Mouse (Mus musculus) gastrocnemius, adult 18-20 months (tissue): ENCODE results near the gene Zfp207. TPM values are rescaled to one million over a fixed set of nuclear protein-coding genes. Genes with fewer than 3 reads are reported as not detected.
"Not testable (repeated sequence)": the region's sequence is repeated elsewhere in the genome, so short reads cannot be mapped to it uniquely, and the experiment has no call there.

ENCODE experiments used
- DNase-seq: peaks from one replicate; pipeline ENCODE4 v3.0.0; 2021; ENCODE audit warnings: low spot score
- total RNA-seq, 2 experiments: library from RNA; stranded (reverse); gene quantifications; 2 replicates each; pipeline ENCODE4 v1.2.3; 2021

The Zfp207 gene
- total RNA-seq, 2 experiments from 2014 or later = 55.4 to 55.5 TPM

GRCm38 (mm10) chr11:80407878-80408277 lies 24.8 kb downstream of the Zfp207 start:
- DNase-seq = not testable (repeated sequence)

DNA sequence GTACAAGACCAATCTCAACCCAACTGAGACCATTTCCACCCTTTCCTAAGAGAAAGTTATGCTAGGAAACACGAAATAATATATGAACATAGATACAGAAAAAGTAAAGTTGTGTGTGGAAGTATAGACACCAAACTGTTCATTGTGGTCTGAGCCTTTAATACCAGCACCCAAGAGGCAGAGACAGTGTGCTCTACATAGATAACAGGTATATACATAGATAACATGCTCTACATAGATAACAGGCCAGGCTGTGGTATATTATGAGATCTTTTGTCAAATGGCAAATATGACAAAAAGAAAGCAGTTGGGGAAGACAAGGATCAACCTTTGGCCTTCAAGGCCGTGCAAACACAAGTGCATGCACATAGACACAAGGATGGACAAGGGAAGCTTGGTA lies 27.3 kb downstream of the Zfp207 start:
- no peak for DNase-seq

DNA sequence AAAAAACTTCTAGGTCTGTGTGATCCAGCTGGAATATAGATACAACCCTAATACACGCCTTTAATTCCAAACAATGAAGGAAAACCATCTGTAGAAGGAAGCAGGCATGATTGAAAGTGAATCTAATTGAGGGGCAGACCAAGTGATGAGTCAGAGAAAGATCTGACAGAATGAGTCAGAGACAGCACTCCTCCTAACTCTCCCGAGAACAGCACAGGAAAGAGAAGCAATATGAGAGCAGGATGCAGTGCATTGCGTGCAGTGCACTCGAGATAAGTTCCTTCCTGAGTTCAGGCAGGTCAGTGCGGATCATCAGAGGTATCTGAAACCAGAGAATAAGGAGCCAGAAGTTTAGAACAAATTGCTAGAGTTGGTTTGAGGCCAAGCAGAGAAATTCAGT lies 34.0 kb downstream of the Zfp207 start:
- no peak for DNase-seq

DNA sequence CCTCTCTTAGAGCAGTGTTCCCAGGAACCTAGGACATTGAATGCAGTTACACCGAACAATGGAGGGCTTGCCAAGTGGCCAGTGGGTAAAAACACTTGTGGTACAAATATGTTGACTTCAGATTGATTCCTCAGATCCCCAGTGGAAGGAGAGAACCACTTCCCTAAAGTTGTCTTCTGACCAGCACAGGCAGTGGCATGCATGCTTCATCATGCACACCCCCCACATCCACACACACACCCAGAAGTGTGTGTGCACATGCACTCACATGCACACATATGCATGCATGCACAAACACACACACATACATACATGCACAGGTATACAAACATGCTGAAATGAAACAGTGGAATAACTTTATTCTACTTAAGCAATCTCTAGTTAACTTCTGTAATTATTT lies 36.7 kb downstream of the Zfp207 start:
- DNase-seq = no peak

DNA sequence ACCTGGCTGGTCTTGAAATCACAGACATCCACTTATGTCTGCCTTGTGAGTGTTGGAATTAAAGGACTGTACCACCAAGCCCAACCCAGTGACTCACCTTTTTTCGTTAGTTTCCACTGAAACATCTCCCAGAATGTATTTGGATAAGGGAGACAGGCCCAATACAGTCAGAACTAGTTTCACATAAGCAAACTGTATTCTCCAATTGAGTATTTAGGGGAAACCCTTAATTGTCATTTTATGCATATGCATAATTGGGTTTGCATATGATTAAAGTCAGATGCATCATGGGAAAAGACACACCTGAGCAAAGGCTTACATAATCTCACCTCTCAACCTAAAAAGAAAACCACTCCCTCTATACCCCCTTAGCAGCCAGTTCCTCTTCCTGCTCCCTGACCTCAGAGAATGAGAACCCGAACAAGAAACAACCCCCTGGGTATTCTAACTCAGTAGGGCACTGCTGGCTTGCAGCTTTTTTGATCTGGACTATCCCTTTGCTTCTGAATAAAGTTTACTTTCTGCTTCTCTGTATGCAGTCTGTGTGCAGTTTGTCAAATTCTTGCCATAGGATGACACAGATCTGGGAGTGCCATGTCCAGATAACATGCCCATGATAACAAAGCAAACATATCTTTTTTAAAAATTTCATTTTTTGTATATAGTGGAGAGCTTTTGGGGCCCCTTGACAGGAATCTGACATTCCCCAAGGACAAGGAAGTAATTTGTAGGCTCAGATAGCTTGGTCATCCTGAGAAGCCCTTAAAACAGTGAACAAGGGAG lies 37.3 kb downstream of the Zfp207 start:
- no peak for DNase-seq

- DNase-seq = no peak
These were observed 38.5 kb downstream of the Zfp207 start for GRCm38 (mm10) chr11:80421421-80422047.

DNA sequence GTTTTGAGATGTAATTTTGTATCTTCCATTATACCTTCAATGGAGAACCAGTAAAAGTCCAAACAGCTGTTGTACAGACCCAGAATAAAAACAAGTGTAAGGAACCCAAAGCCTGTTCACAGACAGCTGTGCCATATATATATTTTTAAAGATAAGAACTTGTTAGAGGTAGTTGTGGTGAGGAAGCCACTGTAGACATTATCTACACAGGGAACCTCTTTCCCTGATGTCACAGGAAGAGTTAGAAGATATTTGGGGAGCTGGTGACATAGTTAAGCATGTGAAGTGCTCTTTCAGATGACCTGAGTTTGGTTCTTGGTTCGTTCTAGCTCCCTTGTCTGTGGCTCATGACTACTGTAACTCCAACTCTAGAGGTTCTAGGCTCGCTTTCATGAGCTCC lies 41.6 kb downstream of the Zfp207 start:
- DNase-seq = no peak

DNA sequence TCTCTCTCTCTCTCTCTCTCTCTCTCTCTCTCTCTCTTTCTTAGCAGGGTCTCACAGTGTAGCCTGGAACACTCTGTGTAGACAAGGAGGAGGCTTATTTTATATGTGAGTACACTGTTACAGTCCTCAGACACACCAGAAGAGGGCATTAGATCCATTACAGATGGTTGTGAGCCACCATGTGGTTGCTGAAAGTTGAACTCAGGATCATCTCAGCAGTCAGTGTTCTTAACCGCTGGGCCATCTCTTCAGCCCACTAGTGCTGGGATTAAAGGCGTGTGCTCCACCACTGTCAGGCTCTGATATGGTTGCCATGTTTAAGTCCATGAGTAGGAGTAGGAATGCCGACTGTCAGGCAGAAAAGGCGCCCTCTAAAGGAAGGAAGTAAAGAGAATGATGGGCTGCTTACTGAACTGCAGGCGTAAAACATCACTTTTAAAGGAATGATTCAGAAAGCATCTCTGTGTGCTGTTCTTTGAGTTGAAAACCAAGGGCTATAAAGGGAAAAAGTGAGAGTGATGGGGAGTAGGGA lies 42.2 kb downstream of the Zfp207 start:
- DNase-seq = no peak

DNA sequence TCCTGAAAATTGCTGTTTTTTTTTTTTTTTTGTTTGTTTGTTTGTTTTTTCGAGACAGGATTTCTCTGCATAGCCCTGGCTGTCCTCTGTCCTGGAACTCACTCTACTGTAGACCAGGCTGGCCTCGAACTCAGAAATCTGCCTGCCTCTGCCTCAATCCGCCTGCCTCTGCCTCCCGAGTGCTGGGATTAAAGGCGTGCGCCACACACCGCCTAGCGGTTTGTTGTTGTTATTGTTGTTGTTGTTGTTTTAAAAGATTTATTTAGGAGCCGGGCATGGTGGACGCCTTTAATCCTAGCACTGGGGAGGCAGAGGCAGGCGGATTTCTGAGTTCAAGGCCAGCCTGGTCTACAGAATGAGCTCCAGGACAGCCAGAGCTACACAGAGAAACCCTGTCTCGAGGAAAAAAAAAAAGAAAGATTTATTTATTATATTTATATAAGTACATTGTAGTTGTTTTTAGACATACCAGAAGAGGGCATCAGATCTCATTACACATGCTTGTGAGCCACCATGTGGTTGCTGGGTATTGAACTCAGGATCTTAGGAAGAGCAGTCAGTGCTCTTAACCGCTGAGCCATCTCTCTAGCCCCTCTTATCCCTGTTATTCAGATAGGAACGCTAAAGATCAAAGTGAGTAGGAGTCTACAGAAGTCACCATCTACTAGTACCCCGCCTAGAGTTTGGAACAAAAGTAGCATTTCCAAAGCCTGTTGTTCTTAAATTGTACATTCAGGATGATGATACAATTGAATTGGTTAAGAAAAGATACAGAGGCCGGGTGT lies 43.1 kb downstream of the Zfp207 start:
- not testable (repeated sequence) for DNase-seq

DNA sequence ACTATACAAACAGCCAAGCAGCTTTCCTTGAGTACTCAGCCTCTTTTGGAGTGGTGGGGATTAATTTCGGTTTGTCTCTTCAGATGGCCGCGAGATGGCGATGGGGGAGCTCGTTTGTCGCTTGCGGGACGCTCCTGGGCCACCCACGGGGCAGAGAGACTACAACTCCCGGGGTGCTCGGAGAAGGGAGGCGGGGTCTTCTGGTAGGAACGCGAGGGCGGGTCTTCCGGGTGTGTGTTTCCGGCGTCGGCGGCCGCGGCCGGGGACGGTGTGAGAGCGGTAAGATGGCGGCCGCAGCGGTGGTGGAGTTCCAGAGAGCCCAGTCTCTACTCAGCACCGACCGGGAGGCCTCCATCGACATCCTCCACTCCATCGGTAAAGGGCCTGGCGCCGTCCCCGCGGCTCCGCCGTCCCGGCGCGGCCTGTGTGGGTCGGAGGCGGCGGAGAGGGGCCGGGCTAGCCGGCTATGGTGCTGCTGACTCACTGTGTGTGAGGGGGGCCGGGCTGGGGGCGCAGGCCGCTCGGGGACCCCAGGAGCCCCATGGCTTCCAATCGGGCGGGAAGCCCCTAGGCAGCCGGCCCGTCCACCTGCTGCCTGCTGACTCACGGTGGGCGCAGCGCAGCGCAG lies 45.4 kb downstream of the Zfp207 start, which contains the start of gene Psmd11:
TSS of gene Psmd11 (plus strand) at position 235 of the 628 bp plus-strand sequence.
- DNase-seq = peak; percentile 96

DNA sequence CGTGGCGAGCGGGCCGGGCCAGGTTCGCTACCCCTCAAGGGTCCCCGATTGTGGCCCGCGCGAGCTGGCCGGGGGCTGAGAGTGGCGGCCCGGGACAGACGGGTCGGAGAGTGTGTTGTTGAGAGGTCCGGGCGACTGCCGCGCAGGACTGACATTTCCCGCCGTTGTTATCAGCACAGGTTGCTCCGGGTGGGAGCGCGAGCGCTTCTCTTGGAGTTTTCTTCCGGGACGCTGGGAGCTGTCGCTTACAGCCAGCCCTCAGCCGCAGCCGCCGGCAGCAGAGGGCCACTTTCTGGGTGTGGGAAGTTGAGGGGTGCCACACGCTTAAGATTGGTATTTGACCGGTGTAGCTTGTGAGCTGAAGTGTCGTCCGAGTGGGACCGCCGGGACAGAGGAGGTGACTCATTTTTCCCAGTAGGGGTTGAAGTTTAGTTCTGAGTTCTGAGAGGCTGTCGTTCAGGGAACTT lies 46.0 kb downstream of the Zfp207 start:
- DNase-seq = peak; percentile 27

GRCm38 (mm10) chr11:80429500-80430166 lies 46.6 kb downstream of the Zfp207 start:
- no peak for DNase-seq

- no peak for DNase-seq
These were observed 47.4 kb downstream of the Zfp207 start for GRCm38 (mm10) chr11:80430366-80430910.

GRCm38 (mm10) chr11:80446916-80447315 lies 63.8 kb downstream of the Zfp207 start:
- DNase-seq = no peak

DNA sequence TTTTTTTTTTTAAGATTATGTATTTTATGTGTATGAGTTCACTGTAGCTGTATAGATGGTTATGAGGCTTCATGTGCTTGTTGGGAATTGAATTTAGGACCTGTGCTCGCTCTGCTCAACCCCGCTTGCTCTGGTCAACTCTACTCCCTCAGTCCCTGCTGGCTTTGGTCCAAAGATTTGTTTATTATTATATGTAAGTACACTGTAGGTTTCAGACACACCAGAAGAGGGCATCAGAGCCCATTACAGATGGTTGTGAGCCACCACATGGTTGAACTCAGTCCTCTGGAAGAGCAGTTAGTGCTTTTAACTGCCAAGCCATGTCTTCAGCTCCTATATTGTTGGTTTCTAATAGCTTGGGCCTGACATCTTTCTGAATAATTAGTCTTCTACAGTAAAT lies 66.8 kb downstream of the Zfp207 start:
- no peak for DNase-seq

GRCm38 (mm10) chr11:80452242-80452641 lies 69.2 kb downstream of the Zfp207 start:
- DNase-seq = no peak

GRCm38 (mm10) chr11:80453198-80453597 lies 70.1 kb downstream of the Zfp207 start:
- no peak for DNase-seq
